Mouse (Mus musculus) megakaryocyte, embryonic 14.5 days (primary cell): ENCODE measurements around the gene Plin2.
"Not testable (repeated sequence)": the region's sequence is repeated elsewhere in the genome, so short reads cannot be mapped to it uniquely, and the experiment has no call there.

Experiments
- FLI1 ChIP-seq: IDR thresholded peaks from 2 replicates; pipeline ENCODE4 v1.6.1; 2012; ENCODE audit warnings: low read length, inconsistent platforms, mixed read lengths
- GATA1 ChIP-seq: IDR thresholded peaks from 3 replicates; pipeline ENCODE4 v1.6.1; 2012; ENCODE audit warnings: mixed read lengths, low read length, inconsistent platforms, borderline replicate concordance

DNA sequence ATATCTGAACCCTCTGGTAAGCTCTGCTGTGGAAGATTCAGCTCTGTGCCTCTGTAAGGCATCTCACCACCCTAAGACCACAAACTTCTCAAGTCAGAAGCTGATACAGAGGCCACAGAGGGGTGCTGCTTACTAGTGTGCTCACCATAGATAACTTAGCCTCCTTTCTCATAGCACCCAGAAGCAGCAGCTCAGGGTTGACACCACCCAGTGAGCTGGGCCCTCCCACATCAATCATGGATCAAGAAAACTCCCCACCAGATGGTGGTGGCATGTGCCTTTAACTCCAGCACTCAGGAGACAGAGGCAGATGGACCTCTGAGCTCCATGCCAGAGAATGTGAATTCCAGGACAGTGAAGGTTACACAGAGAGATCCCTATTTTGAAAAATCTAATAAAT, 35.0 kb downstream of the Plin2 start:
- not testable (repeated sequence) for TF ChIP-seq GATA1, FLI1
